Mouse (Mus musculus): ENCODE results near the gene Ippk. TPM values are rescaled to one million over a fixed set of nuclear protein-coding genes. Genes with fewer than 3 reads are reported as not detected.

The Ippk gene
- polyA plus RNA-seq, 1 experiment from 2014 or later: 5.9 TPM

GRCm38 (mm10) chr13:49435745-49436144 is 14.7 kb downstream of the Ippk start:
- no peak overlapping the region for H3K27ac ChIP-seq (ENCODE audit: low read depth)
- no peaks in the 10 kb centered on the region for H3K9me3 ChIP-seq (ENCODE audit: low read length)
- H3K4me1 ChIP-seq (ENCODE audit: insufficient read depth): no peaks in the 10 kb centered on the region; the same call in 1 of the 2 replicates
- H3K9ac ChIP-seq (replicated peaks): no peak overlapping the region
- DNase-seq (no peak), ATAC-seq (no peak)
- 39% methylated on average over 1 of the region's 1 CpGs for WGBS (ENCODE audit: insufficient replicate concordance)
- no peak overlapping the region for H3K4me2 ChIP-seq (ENCODE audit: low read depth, low read length)
- H3K36me3 ChIP-seq (replicated peaks; ENCODE audit: insufficient read depth, low read length): peaks cover 26% of the 10 kb centered on the region
- no peak for TF ChIP-seq CTCF (IDR thresholded peaks at IDR 0.05; ENCODE audit: low read depth)
- TF ChIP-seq EP300 (IDR thresholded peaks at IDR 0.05; ENCODE audit: low read depth): no peak
- no peak overlapping the region for H3K4me3 ChIP-seq (ENCODE audit: low read depth, low read length)
- no peaks in the 10 kb centered on the region for H3K27me3 ChIP-seq (ENCODE audit: insufficient read depth, low read length)

- H3K9ac ChIP-seq (replicated peaks): no peak overlapping the region
- no peak overlapping the region for H3K4me3 ChIP-seq (ENCODE audit: low read depth, low read length)
- no peak overlapping the region for H3K4me2 ChIP-seq (ENCODE audit: low read depth, low read length)
- peaks cover 26% of the 10 kb centered on the region for H3K36me3 ChIP-seq (replicated peaks; ENCODE audit: insufficient read depth, low read length)
- whole genome bisulfite sequencing (ENCODE audit: insufficient replicate concordance): 74% methylated on average over 4 of the region's 4 CpGs
- H3K9me3 ChIP-seq (ENCODE audit: low read length): no peaks in the 10 kb centered on the region
- no peak for DNase-seq
- H3K4me1 ChIP-seq (ENCODE audit: insufficient read depth): no peaks in the 10 kb centered on the region; the same call in 1 of the 2 replicates
- no peaks in the 10 kb centered on the region for H3K27me3 ChIP-seq (ENCODE audit: insufficient read depth, low read length)
- TF ChIP-seq CTCF (IDR thresholded peaks at IDR 0.05; ENCODE audit: low read depth) (no peak), EP300 (IDR thresholded peaks at IDR 0.05; ENCODE audit: low read depth) (no peak)
- no peak overlapping the region for H3K27ac ChIP-seq (ENCODE audit: low read depth)
- no peak for ATAC-seq
Measured at GRCm38 (mm10) chr13:49436170-49436569, 15.1 kb downstream of the Ippk start.

- H3K9me3 ChIP-seq (ENCODE audit: low read length): no peaks in the 10 kb centered on the region
- H3K27ac ChIP-seq (ENCODE audit: low read depth): no peak overlapping the region
- H3K9ac ChIP-seq (replicated peaks): no peak overlapping the region
- no peaks in the 10 kb centered on the region for H3K27me3 ChIP-seq (ENCODE audit: insufficient read depth, low read length)
- TF ChIP-seq CTCF (IDR thresholded peaks at IDR 0.05; ENCODE audit: low read depth): no peak
- TF ChIP-seq EP300 (IDR thresholded peaks at IDR 0.05; ENCODE audit: low read depth): no peak
- ATAC-seq: no peak
- DNase-seq: no peak
- H3K4me2 ChIP-seq (ENCODE audit: low read depth, low read length): no peak overlapping the region
- H3K4me1 ChIP-seq (ENCODE audit: insufficient read depth): no peaks in the 10 kb centered on the region
- H3K4me3 ChIP-seq (ENCODE audit: low read depth, low read length): no peak overlapping the region
- WGBS (ENCODE audit: insufficient replicate concordance): 90% methylated on average over 6 of the region's 6 CpGs
- H3K36me3 ChIP-seq (replicated peaks; ENCODE audit: insufficient read depth, low read length): peaks cover 22% of the 10 kb centered on the region
Measured at GRCm38 (mm10) chr13:49444451-49444850, 23.4 kb downstream of the Ippk start.

GRCm38 (mm10) chr13:49449318-49449749 is 28.3 kb downstream of the Ippk start:
- ATAC-seq: peak; percentile 68
- Histone ChIP-seq H3K4me2 (ENCODE audit: low read depth, low read length) (no peak overlapping the region), H3K4me3 (ENCODE audit: low read depth, low read length) (no peak overlapping the region), H3K4me1 (ENCODE audit: insufficient read depth) (no peaks in the 10 kb centered on the region), H3K9ac (replicated peaks) (no peak overlapping the region), H3K9me3 (ENCODE audit: low read length) (no peaks in the 10 kb centered on the region), H3K27me3 (ENCODE audit: insufficient read depth, low read length) (no peaks in the 10 kb centered on the region), H3K36me3 (replicated peaks; ENCODE audit: insufficient read depth, low read length) (peaks cover 26% of the 10 kb centered on the region; the same call in 1 of the 2 replicates), H3K27ac (ENCODE audit: low read depth) (no peak overlapping the region)
- TF ChIP-seq EP300 (IDR thresholded peaks at IDR 0.05; ENCODE audit: low read depth) (no peak), CTCF (IDR thresholded peaks at IDR 0.05; ENCODE audit: low read depth) (peak; percentile 98)
- WGBS (ENCODE audit: insufficient replicate concordance): 30% methylated on average over 5 of the region's 5 CpGs
- DNase-seq: peak; percentile 83

GRCm38 (mm10) chr13:49460276-49460675 is 39.2 kb downstream of the Ippk start:
- no peaks in the 10 kb centered on the region for H3K27me3 ChIP-seq (ENCODE audit: insufficient read depth, low read length)
- no peak for TF ChIP-seq CTCF (IDR thresholded peaks at IDR 0.05; ENCODE audit: low read depth)
- no peak for TF ChIP-seq EP300 (IDR thresholded peaks at IDR 0.05; ENCODE audit: low read depth)
- no peaks in the 10 kb centered on the region for H3K4me1 ChIP-seq (ENCODE audit: insufficient read depth)
- no peak overlapping the region for H3K27ac ChIP-seq (ENCODE audit: low read depth)
- H3K4me3 ChIP-seq (ENCODE audit: low read depth, low read length): no peak overlapping the region
- H3K9ac ChIP-seq (replicated peaks): no peak overlapping the region
- H3K9me3 ChIP-seq (ENCODE audit: low read length): no peaks in the 10 kb centered on the region
- ATAC-seq (no peak), DNase-seq (no peak)
- H3K4me2 ChIP-seq (ENCODE audit: low read depth, low read length): no peak overlapping the region
- peaks cover 36% of the 10 kb centered on the region for H3K36me3 ChIP-seq (replicated peaks; ENCODE audit: insufficient read depth, low read length)
- 75% methylated on average over 4 of the region's 4 CpGs for WGBS (ENCODE audit: insufficient replicate concordance)

GRCm38 (mm10) chr13:49460692-49461414 is 39.8 kb downstream of the Ippk start:
- 77% methylated on average over 5 of the region's 5 CpGs for WGBS (ENCODE audit: insufficient replicate concordance)
- ATAC-seq (no peak), DNase-seq (no peak)
- Histone ChIP-seq H3K9me3 (ENCODE audit: low read length) (no peaks in the 10 kb centered on the region), H3K36me3 (replicated peaks; ENCODE audit: insufficient read depth, low read length) (peaks cover 39% of the 10 kb centered on the region), H3K4me2 (ENCODE audit: low read depth, low read length) (no peak overlapping the region), H3K4me1 (ENCODE audit: insufficient read depth) (no peaks in the 10 kb centered on the region), H3K27me3 (ENCODE audit: insufficient read depth, low read length) (no peaks in the 10 kb centered on the region), H3K9ac (replicated peaks) (no peak overlapping the region), H3K4me3 (ENCODE audit: low read depth, low read length) (no peak overlapping the region), H3K27ac (ENCODE audit: low read depth) (no peak overlapping the region)
- TF ChIP-seq EP300 (IDR thresholded peaks at IDR 0.05; ENCODE audit: low read depth) (no peak), CTCF (IDR thresholded peaks at IDR 0.05; ENCODE audit: low read depth) (no peak)
